Mouse (Mus musculus) cerebral cortex, adult 2 months (tissue): ENCODE data around the gene Igsf21.

ENCODE experiments used
- WGBS: fragments of 180-500 bp; shearing (Covaris S2); methylation state at CpG from one replicate; pipeline ENCODE4 v1.1.7; 2018; 5-methylcytosine and 5-hydroxymethylcytosine counted together

Gene Igsf21

GRCm38 (mm10) chr4:140196717-140197116, 49.9 kb downstream of the Igsf21 start:
- WGBS: 76% methylated on average over 9 of the region's 9 CpGs

GRCm38 (mm10) chr4:140192276-140193002, 54.1 kb downstream of the Igsf21 start:
- WGBS: 61% methylated on average over 18 of the region's 18 CpGs

- 46% methylated on average over 9 of the region's 9 CpGs for WGBS
Measured at GRCm38 (mm10) chr4:140189601-140190000, 57.0 kb downstream of the Igsf21 start.

- WGBS: 78% methylated on average over 7 of the region's 7 CpGs
Measured at GRCm38 (mm10) chr4:140188626-140189025, 58.0 kb downstream of the Igsf21 start.

- 75% methylated on average over 8 of the region's 8 CpGs for WGBS
Measured at GRCm38 (mm10) chr4:140187404-140188145, 59.0 kb downstream of the Igsf21 start.

GRCm38 (mm10) chr4:140179576-140179975, 67.0 kb downstream of the Igsf21 start:
- WGBS: 71% methylated on average over 6 of the region's 6 CpGs

GRCm38 (mm10) chr4:140177055-140177454, 69.5 kb downstream of the Igsf21 start:
- 84% methylated on average over 6 of the region's 6 CpGs for WGBS

- 71% methylated on average over 13 of the region's 13 CpGs for WGBS
Measured at GRCm38 (mm10) chr4:140173746-140174399, 72.7 kb downstream of the Igsf21 start.

- WGBS: 81% methylated on average over 12 of the region's 12 CpGs
Measured at GRCm38 (mm10) chr4:140173084-140173483, 73.5 kb downstream of the Igsf21 start.

- WGBS: 45% methylated on average over 1 of the region's 1 CpGs
Measured at GRCm38 (mm10) chr4:140171917-140172316, 74.7 kb downstream of the Igsf21 start.

GRCm38 (mm10) chr4:140165851-140166250, 80.7 kb downstream of the Igsf21 start:
- WGBS: 79% methylated on average over 7 of the region's 7 CpGs

- 87% methylated on average over 9 of the region's 9 CpGs for WGBS
Measured at GRCm38 (mm10) chr4:140164662-140165061, 81.9 kb downstream of the Igsf21 start.

- WGBS: 51% methylated on average over 3 of the region's 3 CpGs
Measured at GRCm38 (mm10) chr4:140159617-140160016, 87.0 kb downstream of the Igsf21 start.

- 48% methylated on average over 5 of the region's 5 CpGs for WGBS
Measured at GRCm38 (mm10) chr4:140154899-140155463, 91.6 kb downstream of the Igsf21 start.

- 65% methylated on average over 5 of the region's 5 CpGs for WGBS
Measured at GRCm38 (mm10) chr4:140154484-140154883, 92.1 kb downstream of the Igsf21 start.

- WGBS: 45% methylated on average over 9 of the region's 9 CpGs
Measured at GRCm38 (mm10) chr4:140153711-140154114, 92.9 kb downstream of the Igsf21 start.

- 32% methylated on average over 7 of the region's 7 CpGs for WGBS
Measured at GRCm38 (mm10) chr4:140153101-140153500, 93.5 kb downstream of the Igsf21 start.

- 91% methylated on average over 8 of the region's 8 CpGs for WGBS
Measured at GRCm38 (mm10) chr4:140149706-140150105, 96.9 kb downstream of the Igsf21 start.

- 50% methylated on average over 20 of the region's 20 CpGs for WGBS
Measured at GRCm38 (mm10) chr4:140147857-140148695, 98.5 kb downstream of the Igsf21 start.

GRCm38 (mm10) chr4:140147079-140147840, 99.3 kb downstream of the Igsf21 start:
- 68% methylated on average over 15 of the region's 15 CpGs for WGBS
